Mouse (Mus musculus) embryonic facial prominence, embryonic 12.5 days (tissue): ENCODE data around the gene Olfr66. TPM values are rescaled to one million over a fixed set of nuclear protein-coding genes. Genes with fewer than 3 reads are reported as not detected.
A peak's percentile ranks its signal among the peaks of the same experiment; 100 is the strongest.

Experiments
- ATAC-seq: fragments of 200-750 bp; cut with Nextera tagmentation; 2 replicates; pipeline ENCODE4 v1.8.0; 2017; ENCODE audit not compliant: insufficient number of reproducible peaks, insufficient read depth, low FRiP score, low TSS enrichment
- H3K27ac ChIP-seq: fragments of 300-500 bp; sonication (generic); 2 replicates; pipeline ENCODE4 v1.5.1; 2016; ENCODE audit warnings: mild to moderate bottlenecking
- H3K27me3 ChIP-seq: fragments of 300-500 bp; sonication (generic); 2 replicates; pipeline ENCODE4 v1.6.1; 2016; ENCODE audit warnings: mild to moderate bottlenecking, moderate library complexity
- H3K36me3 ChIP-seq: fragments of 300-500 bp; sonication (generic); 2 replicates; pipeline ENCODE4 v1.6.1; 2016; ENCODE audit warnings: mild to moderate bottlenecking
- H3K4me1 ChIP-seq: fragments of 300-500 bp; sonication (generic); 2 replicates; pipeline ENCODE4 v1.6.1; 2016
- H3K4me2 ChIP-seq: fragments of 300-500 bp; sonication (generic); replicated peaks from 2 replicates; pipeline ENCODE4 v1.6.1; 2016; ENCODE audit warnings: mild to moderate bottlenecking, moderate library complexity
- H3K4me3 ChIP-seq: fragments of 300-500 bp; sonication (generic); 2 replicates; pipeline ENCODE4 v1.5.1; 2016; ENCODE audit warnings: mild to moderate bottlenecking
- H3K9ac ChIP-seq: fragments of 300-500 bp; sonication (generic); 2 replicates; pipeline ENCODE4 v1.6.1; 2016; ENCODE audit warnings: mild to moderate bottlenecking, moderate library complexity
- H3K9me3 ChIP-seq: fragments of 300-500 bp; sonication (generic); 2 replicates; pipeline ENCODE4 v1.6.1; 2016; ENCODE audit warnings: mild to moderate bottlenecking, moderate library complexity
- WGBS: fragments of 180-500 bp; shearing (Covaris S2); methylation state at CpG from one replicate; pipeline ENCODE4 v1.1.7; 2016; 5-methylcytosine and 5-hydroxymethylcytosine counted together
- polyA plus RNA-seq: library from polyadenylated mRNA; unstranded; fragments of >200 nt; fragmentation: Nextera tagmentation; extraction: Ambion mirVana; gene quantifications from 2 replicates; pipeline ENCODE4 v1.2.1, GENCODE M21; 2016

Olfr66 gene
- polyA plus RNA-seq, 1 experiment from 2014 or later, result not detected

DNA sequence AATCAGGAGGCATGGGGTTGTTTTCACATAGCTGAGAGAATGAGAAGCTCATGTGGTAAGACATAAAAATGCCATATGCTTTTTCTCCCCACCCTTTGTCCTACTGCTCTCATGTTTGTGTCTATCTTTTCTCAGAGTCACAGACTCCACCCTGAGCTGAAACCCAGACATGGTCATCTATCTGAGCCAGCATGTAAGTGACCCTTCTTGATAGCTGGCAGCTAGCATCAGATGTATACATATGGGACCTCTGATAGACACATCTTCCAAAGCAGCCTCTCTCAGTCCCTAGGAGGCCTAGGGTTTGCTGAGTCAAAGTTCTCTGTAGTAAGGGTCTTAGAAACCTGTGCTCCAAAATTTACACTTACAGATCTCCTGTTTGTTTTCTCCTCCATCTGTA, 20.3 kb downstream of the Olfr66 start:
- H3K4me1 ChIP-seq, result no peaks in the 10 kb centered on the region
- no peak overlapping the region for H3K4me2 ChIP-seq
- no peaks in the 10 kb centered on the region for H3K9me3 ChIP-seq
- H3K4me3 ChIP-seq, result no peak overlapping the region
- H3K36me3 ChIP-seq, result no peaks in the 10 kb centered on the region
- H3K27me3 ChIP-seq, result no peaks in the 10 kb centered on the region
- no peak for ATAC-seq
- H3K9ac ChIP-seq, result no peak overlapping the region
- H3K27ac ChIP-seq, result no peak overlapping the region

DNA sequence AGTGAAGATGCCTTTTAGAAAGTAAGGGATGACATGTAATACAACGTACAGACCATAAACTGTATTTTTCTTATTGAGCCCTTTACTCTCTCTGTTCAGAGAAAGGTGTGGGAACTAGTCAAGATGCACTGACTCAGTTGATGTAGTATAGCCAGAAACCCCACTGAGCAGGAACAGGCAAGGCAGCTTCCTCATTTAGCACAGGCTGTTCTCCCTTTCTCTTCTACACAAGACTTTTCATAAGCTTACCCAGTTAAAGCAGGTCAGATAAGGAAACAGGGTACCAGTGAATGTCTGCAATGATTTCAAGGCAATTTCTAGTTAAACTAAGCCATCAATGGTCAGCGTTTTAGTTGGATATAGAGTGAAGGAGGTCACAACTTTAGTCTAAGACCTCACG, 24.5 kb downstream of the Olfr66 start:
- Histone ChIP-seq H3K4me3 (no peak overlapping the region), H3K9me3 (no peaks in the 10 kb centered on the region), H3K4me1 (no peaks in the 10 kb centered on the region), H3K36me3 (no peaks in the 10 kb centered on the region), H3K4me2 (no peak overlapping the region), H3K9ac (no peak overlapping the region), H3K27me3 (no peaks in the 10 kb centered on the region), H3K27ac (no peak overlapping the region)
- ATAC-seq, result no peak
- WGBS, result 80% methylated on average over 3 of the region's 3 CpGs

DNA sequence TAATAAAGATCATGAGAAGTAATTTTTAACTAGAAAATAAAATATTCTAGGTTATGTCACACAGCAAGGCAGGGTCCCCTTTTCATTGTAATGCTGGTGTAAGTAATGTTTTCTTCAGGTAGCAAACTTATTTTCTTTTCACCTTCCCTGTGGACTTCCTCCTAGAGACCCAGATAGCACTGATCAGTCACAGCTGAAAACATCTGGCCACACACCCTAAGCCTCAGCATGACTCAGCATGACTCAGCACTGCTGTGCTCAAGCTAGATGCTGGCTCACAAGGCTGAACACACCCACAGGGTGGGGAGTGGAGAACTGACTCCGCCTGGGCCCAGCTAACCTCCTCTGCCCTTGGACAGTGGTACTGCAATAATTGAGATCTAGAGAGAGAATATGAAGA, 25.2 kb downstream of the Olfr66 start:
- Histone ChIP-seq H3K9ac (no peak overlapping the region), H3K4me1 (no peaks in the 10 kb centered on the region), H3K4me2 (no peak overlapping the region), H3K27me3 (no peaks in the 10 kb centered on the region), H3K9me3 (no peaks in the 10 kb centered on the region), H3K36me3 (no peaks in the 10 kb centered on the region), H3K27ac (no peak overlapping the region), H3K4me3 (no peak overlapping the region)
- ATAC-seq, result 0 out of 2 replicates have a peak, but pooled peaks have one; percentile 22
- WGBS, result 58% methylated on average over 1 of the region's 1 CpGs

DNA sequence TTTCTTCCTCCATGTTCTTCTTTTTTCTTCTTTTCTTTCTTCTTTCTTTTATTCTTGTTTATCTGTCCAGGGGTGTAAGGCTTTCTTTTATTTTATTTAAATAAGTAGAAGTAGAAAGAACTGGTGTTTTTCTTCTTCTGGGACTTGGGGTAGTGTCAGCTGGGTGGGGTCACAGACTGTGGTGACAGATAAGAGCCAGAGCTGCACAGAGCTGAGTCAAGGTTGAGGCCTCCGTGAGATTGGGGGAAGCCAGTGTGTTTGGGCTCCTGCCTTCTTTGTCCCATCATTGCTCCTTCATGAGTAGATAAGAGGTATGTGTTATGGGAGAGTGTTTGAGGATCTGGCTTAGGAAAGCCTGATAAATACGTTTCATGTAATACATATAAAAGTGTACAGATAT, 27.0 kb downstream of the Olfr66 start:
- H3K36me3 ChIP-seq, result no peaks in the 10 kb centered on the region

DNA sequence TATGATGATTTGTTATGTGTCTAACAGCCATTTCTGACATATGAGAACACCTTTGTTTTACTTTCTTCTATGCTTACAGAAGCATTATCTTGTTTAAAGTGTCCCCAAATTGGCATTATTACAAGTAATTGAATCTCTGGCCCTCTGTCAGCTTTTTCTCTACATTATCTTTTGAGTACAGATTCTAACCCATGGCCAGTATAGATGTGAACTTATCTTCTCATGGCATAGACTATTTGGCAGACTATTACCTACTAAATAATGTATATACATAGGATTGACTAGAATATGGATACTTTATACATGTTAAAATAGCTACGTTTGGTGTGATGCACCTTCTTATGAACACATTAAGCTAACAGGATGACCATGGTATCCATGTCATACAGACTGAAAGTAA, 31.4 kb downstream of the Olfr66 start:
- 78% methylated on average over 1 of the region's 1 CpGs for WGBS

More for the DNA sequence above, 27.0 kb downstream of the Olfr66 start:
- no peaks in the 10 kb centered on the region for H3K27me3 ChIP-seq
- H3K4me3 ChIP-seq, result no peak overlapping the region
- no peaks in the 10 kb centered on the region for H3K4me1 ChIP-seq
- no peaks in the 10 kb centered on the region for H3K9me3 ChIP-seq
- 61% methylated on average over 2 of the region's 2 CpGs for WGBS
- H3K27ac ChIP-seq, result no peak overlapping the region
- no peak for ATAC-seq
- no peak overlapping the region for H3K9ac ChIP-seq
- H3K4me2 ChIP-seq, result no peak overlapping the region

DNA sequence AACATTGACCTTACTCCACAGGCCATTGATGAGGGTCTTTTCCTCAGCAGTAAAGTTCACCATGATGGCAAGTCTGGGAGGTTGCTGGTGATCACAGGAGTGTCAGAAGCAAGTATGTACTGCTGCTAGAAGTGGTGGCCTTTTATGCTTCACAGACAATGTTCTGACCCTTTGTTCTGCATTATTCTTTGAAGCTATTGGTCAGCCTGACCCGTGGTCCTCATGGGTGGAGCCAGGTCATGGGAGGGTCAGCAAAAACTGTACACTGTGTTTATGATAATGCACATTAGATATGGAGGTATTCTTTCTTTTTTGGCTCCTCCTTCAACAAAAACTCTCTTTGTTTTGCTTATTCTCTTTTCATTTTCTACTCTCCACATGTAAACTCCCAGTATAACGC, 33.0 kb downstream of the Olfr66 start, which contains the start of gene Hbb-y:
Gene Hbb-y (minus strand): TSS at position 127 of the 400 bp plus-strand sequence.
- Histone ChIP-seq H3K4me1 (no peaks in the 10 kb centered on the region), H3K9me3 (no peaks in the 10 kb centered on the region), H3K27ac (no peak within 1 kb of the TSS), H3K4me3 (no peak within 1 kb of the TSS), H3K9ac (no peak within 1 kb of the TSS), H3K4me2 (no peak within 1 kb of the TSS), H3K27me3 (no peaks in the 10 kb centered on the region), H3K36me3 (no peaks in the 10 kb centered on the region)
- 0 out of 2 replicates have a peak, but pooled peaks have one; percentile 28 for ATAC-seq
- 58% methylated on average over 2 of the region's 2 CpGs for WGBS

More for the DNA sequence above, 31.4 kb downstream of the Olfr66 start:
- H3K27me3 ChIP-seq, result no peaks in the 10 kb centered on the region
- H3K36me3 ChIP-seq, result no peaks in the 10 kb centered on the region
- no peak for ATAC-seq
- H3K4me1 ChIP-seq, result no peaks in the 10 kb centered on the region
- no peak overlapping the region for H3K27ac ChIP-seq
- H3K9me3 ChIP-seq, result no peaks in the 10 kb centered on the region
- H3K4me3 ChIP-seq, result no peak overlapping the region
- H3K4me2 ChIP-seq, result no peak overlapping the region
- H3K9ac ChIP-seq, result no peak overlapping the region

DNA sequence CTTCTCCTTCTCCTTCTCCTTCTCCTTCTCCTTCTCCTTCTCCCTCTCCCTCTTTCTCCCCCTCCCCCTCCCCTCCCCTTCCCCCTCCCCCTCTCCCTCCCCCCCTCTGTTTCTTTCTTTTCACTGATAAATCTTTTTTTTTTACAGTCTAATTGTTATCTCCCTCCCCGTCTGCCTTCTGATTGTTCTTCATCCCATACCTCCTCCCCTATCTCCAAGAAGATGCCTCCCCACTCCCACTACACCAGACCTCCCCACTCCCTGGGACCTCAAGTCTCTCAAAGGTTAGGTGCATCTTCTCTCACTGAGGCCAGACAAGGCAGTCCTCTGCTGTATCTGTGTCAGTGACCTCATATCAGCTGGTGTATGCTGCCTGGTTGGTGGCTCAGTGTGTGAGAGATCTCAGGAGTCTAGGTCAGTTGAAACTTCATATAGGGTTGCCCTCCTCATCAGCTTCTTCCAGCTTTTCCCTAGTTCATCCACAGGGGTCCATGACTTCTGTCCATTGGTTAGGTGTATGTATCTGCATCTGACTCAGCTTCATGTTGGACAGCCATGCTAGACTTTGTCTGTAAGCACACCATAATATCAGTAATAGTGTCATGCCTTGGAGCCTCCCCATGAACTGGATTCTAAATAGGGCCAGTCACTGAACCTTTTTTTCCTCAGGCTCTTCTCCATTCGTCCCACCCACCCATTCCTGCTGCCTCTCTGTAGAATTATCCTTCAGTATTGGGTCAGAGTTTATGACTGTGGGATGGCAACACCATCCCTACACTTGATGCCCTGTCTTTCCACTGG, 41.3 kb downstream of the Olfr66 start:
- H3K36me3 ChIP-seq, result no peaks in the 10 kb centered on the region
- no peak overlapping the region for H3K4me3 ChIP-seq
- no peaks in the 10 kb centered on the region for H3K27me3 ChIP-seq
- no peaks in the 10 kb centered on the region for H3K9me3 ChIP-seq
- ATAC-seq, result no peak
- H3K4me2 ChIP-seq, result no peak overlapping the region
- H3K9ac ChIP-seq, result no peak overlapping the region
- no peak overlapping the region for H3K27ac ChIP-seq
- 52% methylated on average over 2 of the region's 2 CpGs for WGBS
- no peaks in the 10 kb centered on the region for H3K4me1 ChIP-seq

DNA sequence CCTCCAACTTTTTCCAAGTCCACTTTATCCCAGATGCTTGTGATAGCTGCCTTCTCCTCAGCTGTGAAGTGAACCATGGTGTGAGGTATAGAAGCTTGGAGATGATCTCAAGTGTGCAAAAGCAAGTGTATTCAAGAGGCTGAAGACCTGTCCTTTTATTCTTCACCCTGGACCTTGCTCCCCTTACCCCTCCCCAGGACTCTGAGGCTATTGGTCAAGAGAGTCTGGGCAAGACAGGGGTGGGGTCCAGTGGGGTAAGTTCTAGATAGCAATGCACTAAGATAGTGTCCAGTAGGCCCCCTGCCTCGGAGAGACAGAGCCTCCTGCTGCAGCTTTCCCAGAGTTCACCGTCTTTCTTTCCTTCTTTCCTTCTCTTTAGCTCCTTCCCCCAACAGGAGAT, 43.0 kb downstream of the Olfr66 start, which contains the start of gene Hbb-bh1:
Gene Hbb-bh1 (minus strand): TSS at position 131 of the 400 bp plus-strand sequence.
- no peak for ATAC-seq
- WGBS, result 69% methylated on average over 2 of the region's 2 CpGs
- H3K4me3 ChIP-seq, result no peak within 1 kb of the TSS
- H3K27me3 ChIP-seq, result no peaks in the 10 kb centered on the region
- H3K4me2 ChIP-seq, result no peak within 1 kb of the TSS
- no peaks in the 10 kb centered on the region for H3K36me3 ChIP-seq
- no peaks in the 10 kb centered on the region for H3K9me3 ChIP-seq
- H3K4me1 ChIP-seq, result no peaks in the 10 kb centered on the region
- no peak within 1 kb of the TSS for H3K27ac ChIP-seq
- H3K9ac ChIP-seq, result no peak within 1 kb of the TSS

DNA sequence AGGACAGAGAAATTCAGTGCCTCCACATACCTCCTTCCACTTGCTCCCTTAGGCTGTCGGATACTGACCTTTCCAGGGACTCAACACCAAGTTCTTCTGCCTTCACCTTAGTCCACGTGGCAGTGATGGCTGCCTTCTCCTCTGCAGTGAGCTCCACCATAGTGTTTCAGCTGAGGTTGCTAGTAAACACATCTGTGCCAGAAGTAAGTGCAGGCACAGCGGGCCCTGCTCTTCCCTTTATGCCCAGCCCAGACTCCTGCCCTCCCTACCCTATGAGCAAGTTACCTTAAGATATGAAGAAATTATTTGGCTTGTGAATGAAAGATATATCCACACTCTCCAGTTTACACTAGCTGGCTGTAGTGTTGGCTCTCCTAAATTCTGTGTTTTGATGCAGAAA, 45.8 kb downstream of the Olfr66 start, which contains the start of gene Hbb-bh2:
Gene Hbb-bh2 (minus strand): TSS at position 253 of the 400 bp plus-strand sequence.
- Histone ChIP-seq H3K27ac (no peak within 1 kb of the TSS), H3K36me3 (no peaks in the 10 kb centered on the region), H3K4me3 (no peak within 1 kb of the TSS), H3K4me1 (no peaks in the 10 kb centered on the region), H3K9me3 (no peaks in the 10 kb centered on the region), H3K4me2 (no peak within 1 kb of the TSS), H3K27me3 (no peaks in the 10 kb centered on the region), H3K9ac (no peak within 1 kb of the TSS)
- no peak for ATAC-seq
- 66% methylated on average over 3 of the region's 3 CpGs for whole genome bisulfite sequencing

Other genes with a start within 250 kb of the Olfr66 start
- gene Olfr622, start 243.6 kb downstream of the Olfr66 start, polyA plus RNA-seq, result not detected in 2 replicates
- not detected in 2 replicates for gene Olfr623, start 222.6 kb downstream of the Olfr66 start, polyA plus RNA-seq
- 0.04 and 0.10 TPM in 2 replicates for gene Olfr624, start 215.1 kb downstream of the Olfr66 start, polyA plus RNA-seq
- gene Olfr625-ps1, start 203.5 kb downstream of the Olfr66 start, polyA plus RNA-seq, result not detected in 2 replicates
- gene Olfr243, start 171.6 kb downstream of the Olfr66 start, polyA plus RNA-seq, result not detected in 2 replicates
- not detected in 2 replicates for gene Olfr628, start 155.9 kb downstream of the Olfr66 start, polyA plus RNA-seq
- gene Olfr629, start 141.3 kb downstream of the Olfr66 start, polyA plus RNA-seq, result not detected in 2 replicates
- gene Olfr630, start 128.9 kb downstream of the Olfr66 start, polyA plus RNA-seq, result not detected in 2 replicates
- gene Olfr69, start 114.7 kb downstream of the Olfr66 start, polyA plus RNA-seq, result not detected in 2 replicates
- not detected in 2 replicates for gene Olfr68, start 106.6 kb downstream of the Olfr66 start, polyA plus RNA-seq
- gene Olfr67, start 94.4 kb downstream of the Olfr66 start, polyA plus RNA-seq, result not detected in 2 replicates
- gene Hbb-bt, start 72.3 kb downstream of the Olfr66 start, polyA plus RNA-seq, result 883 and 936 TPM in 2 replicates
- 706 and 771 TPM in 2 replicates for gene Hbb-bs, start 58.2 kb downstream of the Olfr66 start, polyA plus RNA-seq
- gene Hbb-bh2, start 45.7 kb downstream of the Olfr66 start, polyA plus RNA-seq, result 0.32 TPM in 1 of 2 replicates, not detected in the other
- 537 and 696 TPM in 2 replicates for gene Hbb-bh1, start 43.1 kb downstream of the Olfr66 start, polyA plus RNA-seq
- gene Hbb-y, start 33.0 kb downstream of the Olfr66 start, polyA plus RNA-seq, result 8,998 and 9,810 TPM in 2 replicates
- not detected in 2 replicates for gene Olfr64, start 8.2 kb upstream of the Olfr66 start, polyA plus RNA-seq
- not detected in 2 replicates for gene Olfr65, start 17.2 kb upstream of the Olfr66 start, polyA plus RNA-seq
- gene Olfr631, start 42.6 kb upstream of the Olfr66 start, polyA plus RNA-seq, result not detected in 2 replicates
- gene Olfr632, start 48.1 kb upstream of the Olfr66 start, polyA plus RNA-seq, result 0.06 TPM in 1 of 2 replicates, not detected in the other
- gene Olfr633, start 58.2 kb upstream of the Olfr66 start, polyA plus RNA-seq, result not detected in 2 replicates
- gene Olfr635, start 84.9 kb upstream of the Olfr66 start, polyA plus RNA-seq, result not detected in 2 replicates
- not detected in 2 replicates for gene Olfr638, start 112.5 kb upstream of the Olfr66 start, polyA plus RNA-seq
- 0.04 TPM in 1 of 2 replicates, not detected in the other for gene Olfr639, start 131.1 kb upstream of the Olfr66 start, polyA plus RNA-seq
- gene Olfr640, start 139.3 kb upstream of the Olfr66 start, polyA plus RNA-seq, result not detected in 2 replicates
- gene Olfr641, start 149.2 kb upstream of the Olfr66 start, polyA plus RNA-seq, result not detected in 2 replicates
- gene Olfr642, start 166.4 kb upstream of the Olfr66 start, polyA plus RNA-seq, result not detected in 2 replicates
- gene 4930516K23Rik, start 175.2 kb upstream of the Olfr66 start, polyA plus RNA-seq, result not detected in 2 replicates
- gene Olfr644, start 185.6 kb upstream of the Olfr66 start, polyA plus RNA-seq, result not detected in 2 replicates
- not detected in 2 replicates for gene Olfr645, start 199.2 kb upstream of the Olfr66 start, polyA plus RNA-seq
- not detected in 2 replicates for gene Olfr646, start 218.6 kb upstream of the Olfr66 start, polyA plus RNA-seq
- gene Ubqln5, start 243.6 kb upstream of the Olfr66 start, polyA plus RNA-seq, result not detected in 2 replicates